Mouse (Mus musculus) liver, postnatal 0 days (tissue): ENCODE data around the gene Plscr5. TPM values are rescaled to one million over a fixed set of nuclear protein-coding genes. Genes with fewer than 3 reads are reported as not detected.

Experiments
- ATAC-seq: fragments of 200-750 bp; cut with Nextera tagmentation; 2 replicates; pipeline ENCODE4 v1.8.0; 2017; ENCODE audit warnings: mild to moderate bottlenecking, moderate library complexity
- DNase-seq: peaks from one replicate; pipeline ENCODE4 v3.0.0-alpha.2; 2016
- H3K27ac ChIP-seq: fragments of 300-500 bp; sonication (generic); 2 replicates; pipeline ENCODE4 v1.5.1; 2014; ENCODE audit warnings: antibody characterized with exemption, moderate library complexity, mild to moderate bottlenecking, low read depth
- H3K27me3 ChIP-seq: fragments of 300-500 bp; sonication (generic); 2 replicates; pipeline ENCODE4 v1.6.1; 2014; ENCODE audit warnings: low read length, control low read depth, mixed read lengths; ENCODE audit not compliant: insufficient read depth
- H3K36me3 ChIP-seq: fragments of 300-500 bp; sonication (generic); replicated peaks from 2 replicates; pipeline ENCODE4 v1.6.1; 2014; ENCODE audit warnings: mild to moderate bottlenecking, control low read depth, low read length, moderate library complexity, mixed read lengths; ENCODE audit not compliant: insufficient read depth
- H3K4me1 ChIP-seq: fragments of 300-500 bp; sonication (generic); 2 replicates; pipeline ENCODE4 v1.6.1; 2014; ENCODE audit warnings: antibody characterized with exemption, mild to moderate bottlenecking, control low read depth; ENCODE audit not compliant: insufficient read depth
- H3K4me2 ChIP-seq: fragments of 300-500 bp; sonication (generic); 2 replicates; pipeline ENCODE4 v1.6.1; 2014; ENCODE audit warnings: low read depth, mild to moderate bottlenecking, low read length, moderate library complexity, mixed read lengths
- H3K4me3 ChIP-seq: fragments of 300-500 bp; sonication (generic); 2 replicates; pipeline ENCODE4 v1.5.1; 2014; ENCODE audit warnings: low read depth, low read length
- H3K9ac ChIP-seq: fragments of 300-500 bp; sonication (generic); replicated peaks from 2 replicates; pipeline ENCODE4 v1.6.1; 2014; ENCODE audit warnings: mild to moderate bottlenecking, moderate library complexity
- H3K9me3 ChIP-seq: fragments of 300-500 bp; sonication (generic); 2 replicates; pipeline ENCODE4 v1.6.1; 2016; ENCODE audit warnings: mild to moderate bottlenecking, control low read depth, low read length, mixed read lengths
- CTCF ChIP-seq: sonication (generic); IDR thresholded peaks from 2 replicates; pipeline ENCODE4 v1.5.1; 2016; ENCODE audit warnings: antibody characterized with exemption, low read depth
- EP300 ChIP-seq: IDR thresholded peaks from 2 replicates; pipeline ENCODE4 v1.6.1; 2016; ENCODE audit warnings: antibody characterized with exemption, low read depth, mild to moderate bottlenecking
- WGBS: fragments of 180-500 bp; shearing (Covaris S2); extraction: QIAGEN DNeasy Blood & Tissue Kit; methylation state at CpG from one replicate; pipeline ENCODE4 v1.1.7; 2014; ENCODE audit not compliant: insufficient replicate concordance; 5-methylcytosine and 5-hydroxymethylcytosine counted together
- polyA plus RNA-seq: library from polyadenylated mRNA; unstranded; fragments of >200 nt; fragmentation: Nextera tagmentation; extraction: Ambion mirVana; gene quantifications from 2 replicates; pipeline ENCODE4 v1.2.1, GENCODE M21; 2015

The Plscr5 gene
- polyA plus RNA-seq, 1 experiment from 2014 or later = not detected

DNA sequence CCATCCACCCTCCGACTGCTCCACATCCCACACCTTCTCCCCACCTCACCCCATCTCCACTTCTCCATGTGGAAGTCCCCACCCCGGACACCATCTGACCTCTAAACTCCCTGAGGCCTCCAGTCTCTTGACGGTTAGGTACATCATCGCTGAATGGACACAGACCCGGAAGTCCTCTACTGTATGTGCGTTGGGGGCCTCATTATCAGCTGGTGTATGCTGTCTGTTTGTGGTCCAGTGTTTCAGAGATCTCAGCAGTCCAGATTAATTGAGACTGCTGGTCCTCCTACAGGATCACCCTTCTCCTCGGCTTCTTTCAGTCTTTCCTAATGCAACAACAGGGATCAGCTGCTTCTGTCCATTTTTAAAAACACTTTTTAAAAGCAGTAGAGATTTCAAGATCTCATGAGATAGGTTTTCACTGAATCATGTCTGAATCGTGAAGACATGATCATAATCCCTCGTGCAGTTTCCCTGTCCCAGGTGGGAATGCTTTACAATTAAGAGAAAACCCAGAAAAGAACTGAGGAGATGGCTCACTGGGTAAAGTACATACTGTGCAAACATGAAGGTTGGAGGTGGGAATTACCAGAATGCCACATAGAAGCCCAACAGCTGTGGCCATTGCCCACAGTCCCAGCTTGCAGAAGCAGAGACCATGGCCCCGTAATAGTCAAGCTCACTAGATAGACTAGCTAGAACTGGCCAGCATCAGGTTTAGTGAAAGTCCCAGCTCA lies 61.0 kb downstream of the Plscr5 start:
- Histone ChIP-seq H3K4me2 (peak overlapping the region; percentile 87), H3K9ac (no peak overlapping the region; the same call in 1 of the 2 replicates), H3K36me3 (no peaks in the 10 kb centered on the region), H3K9me3 (no peaks in the 10 kb centered on the region), H3K4me3 (peak overlapping the region; percentile 4; the same call in 1 of the 2 replicates), H3K27ac (peak overlapping the region; percentile 23; the same call in 1 of the 2 replicates), H3K4me1 (peaks cover 11% of the 10 kb centered on the region), H3K27me3 (no peaks in the 10 kb centered on the region)
- 57% methylated on average over 10 of the region's 10 CpGs for WGBS
- DNase-seq = no peak
- TF ChIP-seq CTCF = no peak
- TF ChIP-seq EP300 = no peak; the same call in 1 of the 2 replicates
- ATAC-seq = no peak; the same call in 1 of the 2 replicates

Other genes starting within 250 kb of the Plscr5 start
- gene Plscr1, start 56.8 kb downstream of the Plscr5 start, polyA plus RNA-seq = 38.8 and 47.1 TPM in 2 replicates
- 2.2 and 2.3 TPM in 2 replicates for gene Plscr2, start 82.7 kb downstream of the Plscr5 start, polyA plus RNA-seq
- gene 1700057G04Rik, start 116.4 kb downstream of the Plscr5 start, polyA plus RNA-seq = not detected in 2 replicates